Mouse (Mus musculus) kidney, adult 2 months (tissue): Measurements from ENCODE around the gene Hba-x. TPM values are rescaled to one million over a fixed set of nuclear protein-coding genes. Genes with fewer than 3 reads are reported as not detected.
A peak's percentile ranks its signal among the peaks of the same experiment; 100 is the strongest.

Source experiments
- DNase-seq: peaks from one replicate; pipeline ENCODE4 v3.0.0; 2021
- H3K27ac ChIP-seq: fragments of 200-500 bp; 2 replicates; pipeline ENCODE4 v1.5.1; 2012; ENCODE audit warnings: low read depth, low read length, control low read depth, inconsistent platforms; ENCODE audit not compliant: insufficient read depth
- H3K27me3 ChIP-seq: fragments of 200-500 bp; replicated peaks from 2 replicates; pipeline ENCODE4 v1.6.1; 2012; ENCODE audit warnings: mild to moderate bottlenecking, moderate library complexity, low read length, inconsistent platforms; ENCODE audit not compliant: control insufficient read depth, insufficient read depth
- H3K36me3 ChIP-seq: fragments of 200-500 bp; 2 replicates; pipeline ENCODE4 v1.6.1; 2012; ENCODE audit warnings: mild to moderate bottlenecking, moderate library complexity, low read length, inconsistent platforms; ENCODE audit not compliant: control insufficient read depth, insufficient read depth
- H3K4me1 ChIP-seq: fragments of 200-500 bp; 2 replicates; pipeline ENCODE4 v1.6.1; 2011; ENCODE audit warnings: low read length; ENCODE audit not compliant: control insufficient read depth, insufficient read depth
- H3K4me3 ChIP-seq: fragments of 200-500 bp; 2 replicates; pipeline ENCODE4 v1.5.1; 2011; ENCODE audit warnings: mild to moderate bottlenecking, low read depth, low read length, control low read depth; ENCODE audit not compliant: insufficient read depth
- CTCF ChIP-seq: fragments of 200-500 bp; conservative IDR thresholded peaks from 2 replicates; pipeline ENCODE4 v1.5.1; 2011; ENCODE audit warnings: low read depth, mild to moderate bottlenecking, control low read depth, low read length, moderate library complexity, mixed read lengths; ENCODE audit not compliant: insufficient read depth, insufficient read length
- POLR2A ChIP-seq: fragments of 200-500 bp; IDR thresholded peaks from one replicate; pipeline ENCODE4 v1.6.1; 2011; ENCODE audit warnings: low read depth, low read length, control low read depth
- WGBS: fragments of 180-500 bp; shearing (Covaris S2); methylation state at CpG from one replicate; pipeline ENCODE4 v1.1.7; 2018; 5-methylcytosine and 5-hydroxymethylcytosine counted together
- polyA plus RNA-seq: library from polyadenylated mRNA; depleted of rRNA; stranded (reverse); fragments of >200 nt; gene quantifications from 2 replicates; pipeline ENCODE4 v1.2.3, GENCODE M21; 2012

Hba-x gene
- polyA plus RNA-seq, 1 experiment = not detected

GRCm38 (mm10) chr11:32241391-32241790 lies 34.8 kb upstream of the Hba-x start:
- peak overlapping the region; percentile 20; the same call in 1 of the 2 replicates for H3K27ac ChIP-seq
- peak; percentile 69 for DNase-seq
- no peaks in the 10 kb centered on the region for H3K27me3 ChIP-seq
- H3K4me3 ChIP-seq = no peak overlapping the region
- H3K4me1 ChIP-seq = peaks cover 13% of the 10 kb centered on the region; the same call in 1 of the 2 replicates
- no peak for TF ChIP-seq CTCF
- no peak for TF ChIP-seq POLR2A
- no peaks in the 10 kb centered on the region; the same call in 1 of the 2 replicates for H3K36me3 ChIP-seq

DNA sequence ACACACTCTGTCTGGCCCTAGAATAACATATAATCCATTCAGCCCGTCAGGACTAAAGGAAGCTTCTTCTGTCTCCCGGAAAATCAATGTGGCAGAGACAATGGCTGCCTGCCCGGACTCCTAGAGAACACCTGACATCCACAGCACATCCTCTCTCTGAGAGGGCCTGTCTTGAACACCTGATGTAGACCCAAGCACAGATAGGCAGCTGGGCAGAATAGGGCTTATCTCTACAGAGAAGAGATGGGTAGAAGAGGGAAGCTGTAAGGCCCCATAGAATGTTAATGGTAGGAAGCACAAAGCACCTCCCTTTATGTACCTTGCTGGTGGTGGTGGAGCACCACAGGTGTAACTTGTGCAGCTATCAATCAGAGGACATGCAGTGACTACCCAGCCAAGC lies 34.0 kb upstream of the Hba-x start:
- Histone ChIP-seq H3K27me3 (no peaks in the 10 kb centered on the region), H3K27ac (no peak overlapping the region), H3K4me1 (peaks cover 5% of the 10 kb centered on the region; the same call in 1 of the 2 replicates), H3K36me3 (no peaks in the 10 kb centered on the region; the same call in 1 of the 2 replicates), H3K4me3 (no peak overlapping the region)
- 84% methylated on average over 3 of the region's 3 CpGs for WGBS
- no peak for TF ChIP-seq POLR2A
- TF ChIP-seq CTCF = no peak
- no peak for DNase-seq

- no peak overlapping the region for H3K27ac ChIP-seq
- DNase-seq = peak; percentile 53
- 48% methylated on average over 7 of the region's 7 CpGs for WGBS
- H3K36me3 ChIP-seq = no peaks in the 10 kb centered on the region; the same call in 1 of the 2 replicates
- H3K4me3 ChIP-seq = no peak overlapping the region
- no peaks in the 10 kb centered on the region for H3K27me3 ChIP-seq
- H3K4me1 ChIP-seq = peaks cover 3% of the 10 kb centered on the region; the same call in 1 of the 2 replicates
- no peak for TF ChIP-seq POLR2A
- TF ChIP-seq CTCF = no peak
Observed at GRCm38 (mm10) chr11:32243205-32243955, 32.8 kb upstream of the Hba-x start.

- TF ChIP-seq CTCF (no peak), POLR2A (no peak)
- no peak overlapping the region for H3K27ac ChIP-seq
- H3K4me1 ChIP-seq = peaks cover 3% of the 10 kb centered on the region; the same call in 1 of the 2 replicates
- WGBS = 66% methylated on average over 3 of the region's 3 CpGs
- H3K36me3 ChIP-seq = no peaks in the 10 kb centered on the region; the same call in 1 of the 2 replicates
- H3K4me3 ChIP-seq = no peak overlapping the region
- no peak for DNase-seq
- H3K27me3 ChIP-seq = no peaks in the 10 kb centered on the region
Observed at GRCm38 (mm10) chr11:32244064-32244463, 32.1 kb upstream of the Hba-x start.

DNA sequence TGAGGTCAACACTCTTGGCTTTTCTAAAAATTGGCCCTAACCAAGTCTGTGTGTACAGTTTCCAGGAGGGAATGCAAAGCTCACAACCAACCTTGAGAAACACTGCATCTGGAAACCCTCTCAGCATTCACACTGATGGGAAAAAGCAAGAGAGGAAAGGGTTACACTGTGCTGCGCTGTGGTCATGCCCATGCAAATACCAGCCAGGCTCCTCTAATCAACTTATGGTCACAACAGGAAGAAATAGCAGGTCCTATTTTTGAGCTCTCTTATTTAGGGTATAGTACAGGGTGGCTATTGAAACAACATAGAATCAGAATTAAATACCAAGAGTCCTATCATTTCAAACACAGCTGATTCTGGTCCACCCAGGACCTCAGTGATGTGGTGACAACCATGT lies 31.6 kb upstream of the Hba-x start:
- no peak overlapping the region for H3K4me3 ChIP-seq
- no peak overlapping the region for H3K27ac ChIP-seq
- peaks cover 3% of the 10 kb centered on the region; the same call in 1 of the 2 replicates for H3K4me1 ChIP-seq
- DNase-seq = no peak
- peaks cover 1% of the 10 kb centered on the region for H3K36me3 ChIP-seq
- TF ChIP-seq CTCF = no peak
- TF ChIP-seq POLR2A = no peak
- no peaks in the 10 kb centered on the region for H3K27me3 ChIP-seq
- 82% methylated on average over 1 of the region's 1 CpGs for WGBS

- no peak overlapping the region for H3K4me3 ChIP-seq
- 96% methylated on average over 6 of the region's 6 CpGs for WGBS
- peaks cover 3% of the 10 kb centered on the region; the same call in 1 of the 2 replicates for H3K4me1 ChIP-seq
- TF ChIP-seq POLR2A (no peak), CTCF (no peak)
- H3K27ac ChIP-seq = no peak overlapping the region
- H3K27me3 ChIP-seq = no peaks in the 10 kb centered on the region
- DNase-seq = no peak
- peaks cover 1% of the 10 kb centered on the region for H3K36me3 ChIP-seq
Observed at GRCm38 (mm10) chr11:32245614-32246013, 30.6 kb upstream of the Hba-x start.

- TF ChIP-seq POLR2A (no peak), CTCF (0 out of 2 replicates have a peak, but pooled peaks have one; percentile 15)
- H3K27me3 ChIP-seq = no peaks in the 10 kb centered on the region
- H3K36me3 ChIP-seq = peaks cover 1% of the 10 kb centered on the region
- no peak overlapping the region for H3K4me3 ChIP-seq
- no peak overlapping the region for H3K27ac ChIP-seq
- DNase-seq = no peak
- H3K4me1 ChIP-seq = no peaks in the 10 kb centered on the region
Observed at GRCm38 (mm10) chr11:32247068-32247467, 29.1 kb upstream of the Hba-x start.
